Mouse (Mus musculus) lung, adult 2 months (tissue): ENCODE data around the gene Ano3.

Experiments
- CTCF ChIP-seq: fragments of 200-500 bp; IDR thresholded peaks from 2 replicates; pipeline ENCODE4 v1.5.1; 2011; ENCODE audit warnings: mild to moderate bottlenecking, low read length, control low read depth; ENCODE audit not compliant: insufficient read depth
- POLR2A ChIP-seq: fragments of 200-500 bp; IDR thresholded peaks from 2 replicates; pipeline ENCODE4 v1.6.1; 2011; ENCODE audit warnings: low read depth, mild to moderate bottlenecking, control low read depth, low read length, borderline replicate concordance; ENCODE audit errors: extremely low read depth

GRCm38 (mm10) chr2:110929126-110929525 is 21.6 kb downstream of the Ano3 start:
- TF ChIP-seq CTCF, result no peak
- no peak for TF ChIP-seq POLR2A
